Mouse (Mus musculus): ENCODE results near the gene Crot. TPM values are rescaled to one million over a fixed set of nuclear protein-coding genes. Genes with fewer than 3 reads are reported as not detected.

Gene Crot
- polyA plus RNA-seq, 1 experiment from 2014 or later = 63.0 TPM

GRCm38 (mm10) chr5:8917069-8917468 lies 80.1 kb downstream of the Crot start:
- 77% methylated on average over 6 of the region's 6 CpGs for WGBS

GRCm38 (mm10) chr5:8916400-8916799 lies 80.7 kb downstream of the Crot start:
- no peak overlapping the region for H3K9ac ChIP-seq (ENCODE audit: low read depth, low read length)
- ATAC-seq = no peak
- H3K27ac ChIP-seq (ENCODE audit: low read length) = no peak overlapping the region
- no peaks in the 10 kb centered on the region for H3K27me3 ChIP-seq (replicated peaks; ENCODE audit: control insufficient read depth, insufficient read depth, low read length)
- 79% methylated on average over 2 of the region's 2 CpGs for WGBS
- H3K4me2 ChIP-seq (ENCODE audit: low read depth, low read length) = no peak overlapping the region
- H3K4me3 ChIP-seq (ENCODE audit: low read length) = no peak overlapping the region
- no peaks in the 10 kb centered on the region for H3K9me3 ChIP-seq (ENCODE audit: control insufficient read depth, low read length)
- no peaks in the 10 kb centered on the region for H3K4me1 ChIP-seq (ENCODE audit: control insufficient read depth, insufficient read depth, low read length)
- no peaks in the 10 kb centered on the region for H3K36me3 ChIP-seq (ENCODE audit: control insufficient read depth, insufficient read depth, low read length)

More at GRCm38 (mm10) chr5:8917069-8917468, 80.1 kb downstream of the Crot start:
- Histone ChIP-seq H3K27ac (ENCODE audit: low read length) (no peak overlapping the region), H3K27me3 (replicated peaks; ENCODE audit: control insufficient read depth, insufficient read depth, low read length) (no peaks in the 10 kb centered on the region), H3K4me3 (ENCODE audit: low read length) (no peak overlapping the region), H3K4me2 (ENCODE audit: low read depth, low read length) (no peak overlapping the region), H3K9ac (ENCODE audit: low read depth, low read length) (no peak overlapping the region), H3K4me1 (ENCODE audit: control insufficient read depth, insufficient read depth, low read length) (no peaks in the 10 kb centered on the region), H3K36me3 (ENCODE audit: control insufficient read depth, insufficient read depth, low read length) (no peaks in the 10 kb centered on the region), H3K9me3 (ENCODE audit: control insufficient read depth, low read length) (no peaks in the 10 kb centered on the region)
- no peak for ATAC-seq

Other genes starting within 250 kb of the Crot start
- gene Abcb1b, start 199.2 kb downstream of the Crot start, polyA plus RNA-seq (2015; fragmentation: Nextera tagmentation; extraction: Ambion mirVana) = 1.2 and 1.9 TPM in 2 replicates
- gene Abcb4, start 103.6 kb downstream of the Crot start, polyA plus RNA-seq (2015; fragmentation: Nextera tagmentation; extraction: Ambion mirVana) = 0.45 and 0.88 TPM in 2 replicates
- gene Tmem243, start 103.3 kb upstream of the Crot start, polyA plus RNA-seq (2015; fragmentation: Nextera tagmentation; extraction: Ambion mirVana) = 5.3 and 10.5 TPM in 2 replicates
- gene Dmtf1, start 164.5 kb upstream of the Crot start, polyA plus RNA-seq (2015; fragmentation: Nextera tagmentation; extraction: Ambion mirVana) = 29.5 and 29.6 TPM in 2 replicates